Mouse (Mus musculus) urinary bladder, postnatal 14 days (tissue): ENCODE data around the gene Tnfaip2.
A peak's percentile ranks its signal among the peaks of the same experiment; 100 is the strongest.

Source experiments
- DNase-seq: peaks from one replicate; pipeline ENCODE4 v3.0.0; 2021; ENCODE audit warnings: low spot score

Gene Tnfaip2

GRCm38 (mm10) chr12:111428364-111428763 is 13.9 kb upstream of the Tnfaip2 start:
- DNase-seq = no peak

- no peak for DNase-seq
Observed at GRCm38 (mm10) chr12:111428961-111429911, 13.0 kb upstream of the Tnfaip2 start.

- peak; percentile 61 for DNase-seq
Observed at GRCm38 (mm10) chr12:111430049-111430867, 12.0 kb upstream of the Tnfaip2 start.

- peak; percentile 56 for DNase-seq
Observed at GRCm38 (mm10) chr12:111430868-111431817, 11.1 kb upstream of the Tnfaip2 start.

GRCm38 (mm10) chr12:111432097-111432496 is 10.2 kb upstream of the Tnfaip2 start:
- peak; percentile 69 for DNase-seq

- DNase-seq = no peak
Observed at GRCm38 (mm10) chr12:111432751-111433331, 9.4 kb upstream of the Tnfaip2 start.

GRCm38 (mm10) chr12:111434164-111434744 is 8.0 kb upstream of the Tnfaip2 start:
- no peak for DNase-seq

- DNase-seq = no peak
Observed at GRCm38 (mm10) chr12:111434745-111435327, 7.4 kb upstream of the Tnfaip2 start.

GRCm38 (mm10) chr12:111436170-111436569 is 6.1 kb upstream of the Tnfaip2 start:
- no peak for DNase-seq

- DNase-seq = peak; percentile 46
Observed at GRCm38 (mm10) chr12:111436640-111437039, 5.6 kb upstream of the Tnfaip2 start.

- no peak for DNase-seq
Observed at GRCm38 (mm10) chr12:111437222-111437900, 4.9 kb upstream of the Tnfaip2 start.

- no peak for DNase-seq
Observed at GRCm38 (mm10) chr12:111438850-111439249, 3.4 kb upstream of the Tnfaip2 start.

- DNase-seq = no peak
Observed at GRCm38 (mm10) chr12:111440701-111441373, 1.4 kb upstream of the Tnfaip2 start.

- DNase-seq = no peak
Observed at GRCm38 (mm10) chr12:111441523-111441922, 746 bp upstream of the Tnfaip2 start.

- peak; percentile 32 for DNase-seq
Observed at GRCm38 (mm10) chr12:111443011-111443870, 972 bp downstream of the Tnfaip2 start.

- peak; percentile 38 for DNase-seq
Observed at GRCm38 (mm10) chr12:111443921-111444831, 1.9 kb downstream of the Tnfaip2 start.
